Mouse (Mus musculus): ENCODE results near the gene Rspry1.

- TF ChIP-seq CTCF (IDR thresholded peaks at IDR 0.05; ENCODE audit: low read depth): no peak
- no peak for TF ChIP-seq EP300 (optimal IDR thresholded peaks at IDR 0.05)
Observed at GRCm38 (mm10) chr8:94678582-94678981, 76.8 kb downstream of the Rspry1 start.

All from stomach, postnatal 0 days (tissue).